Mouse (Mus musculus): Measurements from ENCODE around the gene Ugt1a1.

- TF ChIP-seq POLR2A (IDR thresholded peaks at IDR 0.05; ENCODE audit: low read depth, low read length) (no peak), CTCF (conservative IDR thresholded peaks at IDR 0.05; ENCODE audit: insufficient read depth, insufficient read length, low read depth, low read length) (no peak)
Measured at GRCm38 (mm10) chr1:88264869-88265240, 53.1 kb downstream of the Ugt1a1 start.
